Mouse (Mus musculus) bone marrow, adult 2 months (tissue): Measurements from ENCODE around the gene Rala.

Experiments
- CTCF ChIP-seq: fragments of 200-500 bp; IDR thresholded peaks from 2 replicates; pipeline ENCODE4 v1.5.1; 2011; ENCODE audit warnings: low read length, control low read depth; ENCODE audit not compliant: control insufficient read depth, insufficient read depth
- POLR2A ChIP-seq: fragments of 200-500 bp; IDR thresholded peaks from 2 replicates; pipeline ENCODE4 v1.6.1; 2011; ENCODE audit warnings: low read depth, mild to moderate bottlenecking, control low read depth, low read length, borderline replicate concordance; ENCODE audit not compliant: control insufficient read depth

GRCm38 (mm10) chr13:17983194-17983593 is 39.2 kb upstream of the Rala start:
- TF ChIP-seq POLR2A (no peak), CTCF (peak; percentile 69)
